Mouse (Mus musculus) heart, embryonic 14.5 days (tissue): ENCODE results near the gene Spock1. TPM values are rescaled to one million over a fixed set of nuclear protein-coding genes. Genes with fewer than 3 reads are reported as not detected.
"Not testable (repeated sequence)": the region's sequence is repeated elsewhere in the genome, so short reads cannot be mapped to it uniquely, and the experiment has no call there.

Experiments used
- ATAC-seq: fragments of 200-750 bp; cut with Nextera tagmentation; 2 replicates; pipeline ENCODE4 v1.8.0; 2017; ENCODE audit warnings: low read depth, moderate TSS enrichment; ENCODE audit not compliant: insufficient number of reproducible peaks, insufficient read depth, low FRiP score
- H3K27ac ChIP-seq, 2 experiments: fragments of 200-500 bp in 1 of 2; fragments of 300-500 bp in 1 of 2; sonication (generic) in 1 of 2; replicated peaks in 1 of 2; 2 replicates each; pipeline ENCODE4 v1.5.1; 2012 to 2014; ENCODE audit warnings: low read depth in 2 of 2, low read length in 2 of 2, control low read depth in 1 of 2, mild to moderate bottlenecking in 1 of 2, mixed read lengths in 1 of 2; ENCODE audit not compliant: control insufficient read depth in 1 of 2, insufficient read depth in 1 of 2
- H3K27me3 ChIP-seq: fragments of 300-500 bp; sonication (generic); 2 replicates; pipeline ENCODE4 v1.6.1; 2014; ENCODE audit warnings: mild to moderate bottlenecking, low read length, control low read depth; ENCODE audit not compliant: control insufficient read depth, insufficient read depth
- H3K36me3 ChIP-seq: fragments of 300-500 bp; sonication (generic); 2 replicates; pipeline ENCODE4 v1.6.1; 2014; ENCODE audit warnings: mild to moderate bottlenecking, control low read depth, low read length, mixed read lengths; ENCODE audit not compliant: control insufficient read depth, insufficient read depth
- H3K4me1 ChIP-seq, 2 experiments: fragments of 200-500 bp in 1 of 2; fragments of 300-500 bp in 1 of 2; sonication (generic) in 1 of 2; 2 replicates each; pipeline ENCODE4 v1.6.1; 2012 to 2014; ENCODE audit warnings: low read length in 2 of 2, control low read depth in 1 of 2, mixed read lengths in 1 of 2; ENCODE audit not compliant: control insufficient read depth in 2 of 2, insufficient read depth in 2 of 2
- H3K4me2 ChIP-seq: fragments of 300-500 bp; sonication (generic); 2 replicates; pipeline ENCODE4 v1.6.1; 2014; ENCODE audit warnings: mild to moderate bottlenecking, low read length
- H3K4me3 ChIP-seq, 2 experiments: fragments of 200-500 bp in 1 of 2; fragments of 300-500 bp in 1 of 2; sonication (generic) in 1 of 2; 2 replicates each; pipeline ENCODE4 v1.5.1; 2012 to 2014; ENCODE audit warnings: low read length in 2 of 2, mild to moderate bottlenecking in 2 of 2, control low read depth in 1 of 2, low read depth in 1 of 2, moderate library complexity in 1 of 2; ENCODE audit not compliant: control insufficient read depth in 1 of 2, insufficient read depth in 1 of 2
- H3K9ac ChIP-seq: fragments of 300-500 bp; sonication (generic); 2 replicates; pipeline ENCODE4 v1.6.1; 2014; ENCODE audit warnings: mild to moderate bottlenecking, low read length
- H3K9me3 ChIP-seq: fragments of 300-500 bp; sonication (generic); 2 replicates; pipeline ENCODE4 v1.6.1; 2016; ENCODE audit warnings: low read length, control low read depth; ENCODE audit not compliant: control insufficient read depth
- WGBS: fragments of 180-500 bp; shearing (Covaris S2); extraction: QIAGEN DNeasy Blood & Tissue Kit; methylation state at CpG from one replicate; pipeline ENCODE4 v1.1.7; 2014; 5-methylcytosine and 5-hydroxymethylcytosine counted together
- polyA plus RNA-seq: library from polyadenylated mRNA; unstranded; fragments of >200 nt; fragmentation: Nextera tagmentation; extraction: Ambion mirVana; gene quantifications from 2 replicates; pipeline ENCODE4 v1.2.1, GENCODE M21; 2014

Spock1 gene
- polyA plus RNA-seq, 1 experiment from 2014 or later = 0.70 TPM

DNA sequence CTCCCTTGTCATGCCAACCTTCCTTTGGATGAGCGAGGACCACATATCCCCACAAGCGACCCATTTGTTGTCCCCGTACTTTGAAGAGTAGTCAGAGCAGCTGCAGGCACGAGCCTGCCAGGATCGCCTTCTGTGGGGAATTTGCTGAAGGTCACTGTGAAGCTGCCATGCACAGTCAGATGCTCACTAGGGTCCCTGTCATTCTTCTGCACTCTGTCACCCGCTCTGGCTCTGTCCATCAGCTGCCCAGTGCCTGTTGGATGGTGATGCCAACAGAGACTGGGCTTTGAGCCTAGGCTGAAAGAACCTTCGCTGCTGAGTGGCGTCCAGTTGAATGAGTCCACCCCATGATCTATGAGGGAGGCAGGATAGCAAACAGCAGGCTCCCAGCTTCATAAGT is 419.2 kb downstream of the Spock1 start:
- Histone ChIP-seq H3K36me3 (no peaks in the 10 kb centered on the region), H3K27me3 (no peaks in the 10 kb centered on the region), H3K4me3 (no peak overlapping the region), H3K9me3 (no peaks in the 10 kb centered on the region), H3K4me2 (no peak overlapping the region), H3K9ac (no peak overlapping the region), H3K27ac (no peak overlapping the region), H3K4me1 (no peaks in the 10 kb centered on the region)
- WGBS = 80% methylated on average over 8 of the region's 8 CpGs
- no peak for ATAC-seq

DNA sequence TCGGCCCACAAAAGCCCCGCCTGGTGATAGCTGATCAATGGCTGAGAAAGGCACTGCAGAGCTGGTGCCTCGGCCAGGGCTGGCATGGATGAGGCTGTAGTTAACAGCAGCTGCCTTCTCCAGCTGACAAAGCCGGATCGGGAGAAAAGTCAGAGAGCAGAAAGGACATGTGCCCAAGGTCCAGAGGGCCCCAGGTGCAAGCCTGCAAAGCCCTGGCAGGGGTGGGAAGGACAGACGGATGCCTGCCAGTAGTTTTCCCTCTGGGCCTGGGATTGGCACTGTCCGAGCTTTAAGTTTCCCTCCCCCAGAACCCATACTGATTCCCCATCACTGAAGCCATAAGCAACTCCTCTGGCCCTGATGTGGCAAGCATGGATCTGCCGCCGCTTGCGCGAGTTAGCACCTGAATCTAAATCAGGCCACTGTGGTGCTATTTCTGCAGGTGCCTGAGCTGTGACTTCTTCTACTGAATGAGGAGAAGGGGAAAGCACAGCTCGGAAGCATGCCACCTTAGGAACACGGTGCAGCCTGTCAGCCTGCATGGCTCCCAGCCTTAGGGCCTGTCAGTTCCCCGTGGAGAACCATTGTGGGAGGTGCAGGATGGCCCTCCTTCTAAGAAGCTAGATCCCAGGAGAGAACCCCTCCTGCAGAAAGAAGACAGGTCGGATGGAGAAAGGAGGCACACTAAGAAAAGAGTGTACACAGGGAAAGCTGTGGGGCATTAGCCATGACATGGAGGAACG is 423.5 kb downstream of the Spock1 start:
- Histone ChIP-seq H3K9ac (no peak overlapping the region), H3K4me1 (no peaks in the 10 kb centered on the region), H3K27ac (no peak overlapping the region), H3K4me3 (no peak overlapping the region), H3K36me3 (no peaks in the 10 kb centered on the region), H3K9me3 (no peaks in the 10 kb centered on the region), H3K4me2 (no peak overlapping the region), H3K27me3 (no peaks in the 10 kb centered on the region)
- 84% methylated on average over 16 of the region's 16 CpGs for WGBS
- ATAC-seq = no peak

DNA sequence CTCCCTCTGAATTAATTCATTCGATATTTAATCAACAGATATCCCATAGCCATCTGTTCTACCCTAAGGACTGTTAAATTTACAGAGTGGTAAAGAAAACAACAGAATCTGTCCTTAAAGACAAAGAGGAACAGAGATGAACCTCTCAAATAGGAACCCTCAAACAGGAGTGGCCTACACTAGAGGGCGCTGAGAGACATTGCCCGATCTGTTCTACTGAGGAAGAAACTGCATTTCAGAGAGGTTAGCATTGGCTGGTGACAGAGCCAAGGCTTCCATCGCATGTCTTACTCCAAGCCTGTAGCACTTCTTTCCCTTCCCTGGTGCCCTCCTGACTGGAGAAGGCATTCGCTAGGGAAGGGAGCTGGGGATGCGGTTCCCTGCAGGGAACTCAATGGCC is 431.4 kb downstream of the Spock1 start:
- Histone ChIP-seq H3K4me1 (no peaks in the 10 kb centered on the region), H3K27me3 (no peaks in the 10 kb centered on the region), H3K9me3 (no peaks in the 10 kb centered on the region), H3K27ac (no peak overlapping the region), H3K9ac (no peak overlapping the region), H3K4me3 (no peak overlapping the region), H3K4me2 (no peak overlapping the region), H3K36me3 (no peaks in the 10 kb centered on the region)
- ATAC-seq = no peak
- 28% methylated on average over 6 of the region's 6 CpGs for WGBS

DNA sequence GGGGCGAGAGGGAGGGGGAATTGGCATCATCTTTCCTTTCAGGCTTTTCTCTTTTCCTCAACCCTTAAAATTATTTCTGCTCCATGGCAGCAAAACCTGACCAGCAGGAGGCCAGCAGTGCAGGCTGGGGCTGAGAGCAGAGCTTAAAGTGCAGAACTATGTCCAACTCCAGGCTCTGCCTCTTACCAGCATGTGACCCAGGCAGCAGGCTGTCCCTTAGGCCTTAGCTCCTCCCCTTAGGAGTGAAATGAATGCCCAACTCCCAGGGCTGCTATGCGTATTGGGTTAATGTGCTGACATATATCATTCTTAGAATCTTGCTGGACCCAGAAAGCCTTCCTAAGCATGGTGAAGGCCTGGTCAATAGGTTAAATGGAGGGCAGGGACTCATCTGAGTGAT is 434.1 kb downstream of the Spock1 start:
- H3K36me3 ChIP-seq = no peaks in the 10 kb centered on the region
- no peaks in the 10 kb centered on the region for H3K4me1 ChIP-seq
- no peaks in the 10 kb centered on the region for H3K9me3 ChIP-seq
- no peak for ATAC-seq
- no peak overlapping the region for H3K9ac ChIP-seq
- WGBS = 67% methylated on average over 2 of the region's 2 CpGs
- H3K27me3 ChIP-seq = no peaks in the 10 kb centered on the region
- no peak overlapping the region for H3K4me3 ChIP-seq
- H3K27ac ChIP-seq = no peak overlapping the region
- H3K4me2 ChIP-seq = no peak overlapping the region

DNA sequence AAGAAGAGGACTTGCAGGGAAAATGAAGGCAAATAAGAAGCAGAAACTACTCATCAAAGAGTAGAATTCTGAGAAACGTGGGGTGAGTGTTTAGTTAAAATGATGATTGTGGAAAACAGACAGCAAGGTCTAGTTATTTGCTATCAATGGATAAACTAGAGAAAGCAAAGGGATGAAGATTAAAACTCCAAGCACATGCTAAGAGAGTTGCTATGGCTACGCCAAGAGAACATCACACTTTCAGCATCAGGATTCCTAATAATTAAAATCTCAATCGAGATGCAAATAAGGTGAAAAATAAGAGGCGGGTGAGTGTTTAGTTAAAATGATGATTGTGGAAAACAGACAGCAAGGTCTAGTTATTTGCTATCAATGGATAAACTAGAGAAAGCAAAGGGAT is 437.2 kb downstream of the Spock1 start:
- H3K27me3 ChIP-seq, H3K4me3 ChIP-seq, H3K4me2 ChIP-seq, H3K9me3 ChIP-seq, H3K4me1 ChIP-seq, H3K27ac ChIP-seq, ATAC-seq, H3K36me3 ChIP-seq, H3K9ac ChIP-seq: not testable (repeated sequence)
- 81% methylated on average over 4 of the region's 4 CpGs for WGBS

DNA sequence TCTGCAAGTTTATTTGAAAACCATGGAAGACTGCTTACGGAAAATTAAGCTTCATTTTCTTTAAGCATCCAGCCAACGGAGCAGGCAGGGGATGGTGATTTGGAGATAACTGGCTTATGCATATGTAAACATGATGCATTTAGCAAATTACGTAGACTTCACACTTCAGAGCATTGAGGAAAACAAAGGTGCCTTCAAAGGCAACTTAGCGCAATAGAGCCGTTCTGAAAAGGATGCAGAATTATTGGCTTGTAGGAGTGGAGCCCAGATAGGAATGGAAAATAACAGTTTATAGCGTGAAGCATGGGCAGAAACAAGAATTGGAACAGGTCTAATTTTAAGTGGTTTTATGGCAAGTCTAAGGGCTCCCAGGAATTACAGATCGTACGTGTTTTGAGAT is 448.2 kb downstream of the Spock1 start:
- H3K27ac ChIP-seq = no peak overlapping the region
- H3K4me1 ChIP-seq = no peaks in the 10 kb centered on the region
- ATAC-seq = no peak
- H3K4me3 ChIP-seq = no peak overlapping the region
- no peaks in the 10 kb centered on the region for H3K9me3 ChIP-seq
- 83% methylated on average over 8 of the region's 8 CpGs for WGBS
- no peaks in the 10 kb centered on the region for H3K36me3 ChIP-seq
- H3K9ac ChIP-seq = no peak overlapping the region
- no peaks in the 10 kb centered on the region for H3K27me3 ChIP-seq
- no peak overlapping the region for H3K4me2 ChIP-seq

DNA sequence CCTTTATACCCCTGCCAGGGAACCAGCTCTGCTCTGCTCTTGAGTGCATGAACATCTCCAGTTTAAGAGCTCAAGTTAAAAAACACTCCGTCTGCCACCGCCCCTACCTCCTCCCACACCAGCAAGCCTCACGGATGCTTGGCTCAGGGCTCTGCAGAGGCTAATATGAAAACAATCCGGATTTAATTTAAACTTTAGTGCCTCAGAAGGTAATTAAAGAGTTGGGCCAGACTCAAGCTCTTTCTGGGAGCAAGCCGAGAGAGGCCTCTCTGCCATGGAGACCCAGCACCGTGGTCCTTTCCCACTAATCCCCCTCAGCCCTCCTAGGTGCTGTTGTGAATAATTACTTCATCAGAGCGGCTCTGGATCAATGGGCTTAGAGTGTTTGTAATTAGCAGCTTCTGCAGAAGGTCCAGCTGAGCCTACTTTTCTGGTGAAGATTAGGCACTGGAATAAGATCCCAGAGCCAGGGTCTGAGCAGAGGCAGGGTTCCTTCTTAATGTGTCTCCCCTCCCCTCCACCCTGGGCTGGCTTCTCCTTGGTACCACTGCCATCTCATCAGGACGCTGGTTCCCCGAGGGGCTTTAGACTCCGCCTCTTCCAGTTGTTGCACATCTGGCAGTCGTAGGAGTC is 457.8 kb downstream of the Spock1 start:
- Histone ChIP-seq H3K4me1 (no peaks in the 10 kb centered on the region), H3K9me3 (no peaks in the 10 kb centered on the region), H3K36me3 (no peaks in the 10 kb centered on the region), H3K27ac (no peak overlapping the region), H3K27me3 (0 out of 2 replicates have a peak, but pooled peaks cover 4% of the 10 kb centered on the region), H3K4me3 (no peak overlapping the region), H3K9ac (no peak overlapping the region), H3K4me2 (no peak overlapping the region)
- no peak for ATAC-seq
- 39% methylated on average over 11 of the region's 11 CpGs for WGBS

DNA sequence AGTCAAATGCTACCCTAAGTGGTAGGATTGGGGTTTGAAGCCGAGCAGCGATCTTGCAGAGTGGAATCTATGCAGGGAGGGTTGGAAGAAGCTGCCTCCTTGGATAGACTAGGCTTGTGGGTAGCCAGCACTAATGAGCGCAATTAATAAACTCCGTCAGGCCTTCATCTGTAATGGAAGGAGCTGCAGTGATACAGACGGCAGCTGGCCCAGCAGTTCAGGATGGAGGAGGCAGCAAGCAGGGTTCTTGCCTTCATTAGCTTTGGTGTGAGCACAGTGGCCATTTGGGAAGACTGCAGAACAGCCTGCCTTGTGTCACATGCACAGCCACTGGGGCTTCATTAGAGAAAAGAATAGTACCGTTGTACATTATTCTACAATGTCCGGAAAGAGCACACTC is 459.2 kb downstream of the Spock1 start:
- Histone ChIP-seq H3K4me3 (no peak overlapping the region), H3K9ac (no peak overlapping the region), H3K4me2 (no peak overlapping the region), H3K27ac (no peak overlapping the region), H3K36me3 (no peaks in the 10 kb centered on the region), H3K27me3 (0 out of 2 replicates have a peak, but pooled peaks cover 4% of the 10 kb centered on the region), H3K9me3 (no peaks in the 10 kb centered on the region), H3K4me1 (no peaks in the 10 kb centered on the region)
- WGBS = 87% methylated on average over 7 of the region's 7 CpGs
- ATAC-seq = no peak
